Mouse (Mus musculus) embryonic facial prominence, embryonic 14.5 days (tissue): ENCODE results near the gene Usf3. TPM values are rescaled to one million over a fixed set of nuclear protein-coding genes. Genes with fewer than 3 reads are reported as not detected.

Experiments
- ATAC-seq: fragments of 200-750 bp; cut with Nextera tagmentation; 2 replicates; pipeline ENCODE4 v1.8.0; 2017; ENCODE audit warnings: low read depth, moderate number of reproducible peaks, moderate TSS enrichment
- DNase-seq: peaks from one replicate; pipeline ENCODE4 v3.0.0-alpha.2; 2015; ENCODE audit warnings: low spot score
- H3K27ac ChIP-seq: fragments of 300-500 bp; sonication (generic); replicated peaks from 2 replicates; pipeline ENCODE4 v1.5.1; 2014; ENCODE audit warnings: low read depth, mild to moderate bottlenecking, low read length, moderate library complexity
- H3K27me3 ChIP-seq: fragments of 300-500 bp; sonication (generic); replicated peaks from 2 replicates; pipeline ENCODE4 v1.6.1; 2014; ENCODE audit warnings: low read length; ENCODE audit not compliant: control insufficient read depth, insufficient read depth
- H3K36me3 ChIP-seq: fragments of 300-500 bp; sonication (generic); 2 replicates; pipeline ENCODE4 v1.6.1; 2014; ENCODE audit warnings: low read length, mixed read lengths; ENCODE audit not compliant: control insufficient read depth, insufficient read depth
- H3K4me1 ChIP-seq: fragments of 300-500 bp; sonication (generic); 2 replicates; pipeline ENCODE4 v1.6.1; 2014; ENCODE audit warnings: antibody characterized with exemption, low read length; ENCODE audit not compliant: control insufficient read depth, insufficient read depth
- H3K4me2 ChIP-seq: fragments of 300-500 bp; sonication (generic); 2 replicates; pipeline ENCODE4 v1.6.1; 2014; ENCODE audit warnings: low read depth, mild to moderate bottlenecking, low read length, moderate library complexity, mixed read lengths
- H3K4me3 ChIP-seq: fragments of 300-500 bp; sonication (generic); 2 replicates; pipeline ENCODE4 v1.5.1; 2014; ENCODE audit warnings: low read depth, mild to moderate bottlenecking, low read length
- H3K9ac ChIP-seq: fragments of 300-500 bp; sonication (generic); 2 replicates; pipeline ENCODE4 v1.6.1; 2014; ENCODE audit warnings: low read depth, mild to moderate bottlenecking, low read length, moderate library complexity, mixed read lengths
- H3K9me3 ChIP-seq: fragments of 300-500 bp; sonication (generic); 2 replicates; pipeline ENCODE4 v1.6.1; 2016; ENCODE audit warnings: low read length; ENCODE audit not compliant: control insufficient read depth
- WGBS: fragments of 180-500 bp; shearing (Covaris S2); extraction: QIAGEN DNeasy Blood & Tissue Kit; methylation state at CpG from one replicate; pipeline ENCODE4 v1.1.7; 2014; 5-methylcytosine and 5-hydroxymethylcytosine counted together
- polyA plus RNA-seq: library from polyadenylated mRNA; unstranded; fragments of >200 nt; fragmentation: Nextera tagmentation; extraction: Ambion mirVana; gene quantifications from 2 replicates; pipeline ENCODE4 v1.2.1, GENCODE M21; 2014

The Usf3 gene
- polyA plus RNA-seq, 1 experiment from 2014 or later: 5.5 TPM

DNA sequence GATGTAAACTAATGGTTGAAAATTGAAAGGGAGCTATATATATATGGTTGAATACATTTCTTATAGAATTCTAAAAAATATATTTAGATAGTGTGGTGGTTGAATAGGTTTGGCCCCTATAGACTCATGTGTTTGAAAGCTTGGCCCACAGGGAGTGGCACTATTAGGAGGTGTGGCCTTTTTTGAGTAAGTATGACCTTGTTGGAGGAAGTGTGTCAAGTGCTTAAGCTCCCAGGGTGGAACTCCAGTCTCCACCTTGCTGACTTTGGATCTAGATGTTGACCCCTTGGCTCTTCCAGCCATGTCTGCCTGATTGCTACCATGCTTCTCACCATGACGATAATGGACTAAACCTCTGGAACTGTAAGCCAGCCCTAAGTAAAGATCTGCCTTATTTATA is 9.6 kb downstream of the Usf3 start:
- DNase-seq: no peak
- H3K4me2 ChIP-seq: no peak overlapping the region
- no peaks in the 10 kb centered on the region for H3K9me3 ChIP-seq
- peaks cover 3% of the 10 kb centered on the region; the same call in 1 of the 2 replicates for H3K4me1 ChIP-seq
- no peak overlapping the region for H3K4me3 ChIP-seq
- no peak for ATAC-seq
- 85% methylated on average over 1 of the region's 1 CpGs for WGBS
- no peaks in the 10 kb centered on the region for H3K27me3 ChIP-seq
- H3K9ac ChIP-seq: no peak overlapping the region
- H3K36me3 ChIP-seq: no peaks in the 10 kb centered on the region
- no peak overlapping the region for H3K27ac ChIP-seq

DNA sequence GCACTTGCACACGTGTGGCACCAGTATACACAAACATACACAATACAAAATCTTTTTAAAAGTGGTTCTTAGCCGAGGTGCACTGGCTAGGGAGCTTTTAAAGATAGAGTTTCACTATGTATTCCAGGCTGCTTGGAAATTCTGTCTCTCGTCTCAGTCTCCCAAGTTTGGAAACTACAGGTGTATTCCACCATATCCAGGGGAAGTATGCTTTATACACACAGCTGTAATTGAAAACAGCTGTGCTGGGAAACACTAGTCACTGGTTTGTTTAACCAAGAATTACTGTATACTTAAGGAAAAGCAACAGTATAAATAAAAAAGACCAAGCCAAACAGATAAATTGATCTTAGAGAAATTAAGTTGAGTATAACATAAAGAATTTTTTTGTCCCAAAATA is 11.7 kb downstream of the Usf3 start:
- WGBS: 45% methylated on average over 3 of the region's 3 CpGs
- peak; percentile 65 for DNase-seq
- Histone ChIP-seq H3K27ac (no peak overlapping the region), H3K9me3 (peaks cover 4% of the 10 kb centered on the region; the same call in 1 of the 2 replicates), H3K9ac (no peak overlapping the region), H3K4me3 (no peak overlapping the region), H3K36me3 (no peaks in the 10 kb centered on the region), H3K27me3 (no peaks in the 10 kb centered on the region), H3K4me1 (peaks cover 3% of the 10 kb centered on the region; the same call in 1 of the 2 replicates), H3K4me2 (no peak overlapping the region)
- ATAC-seq: no peak

DNA sequence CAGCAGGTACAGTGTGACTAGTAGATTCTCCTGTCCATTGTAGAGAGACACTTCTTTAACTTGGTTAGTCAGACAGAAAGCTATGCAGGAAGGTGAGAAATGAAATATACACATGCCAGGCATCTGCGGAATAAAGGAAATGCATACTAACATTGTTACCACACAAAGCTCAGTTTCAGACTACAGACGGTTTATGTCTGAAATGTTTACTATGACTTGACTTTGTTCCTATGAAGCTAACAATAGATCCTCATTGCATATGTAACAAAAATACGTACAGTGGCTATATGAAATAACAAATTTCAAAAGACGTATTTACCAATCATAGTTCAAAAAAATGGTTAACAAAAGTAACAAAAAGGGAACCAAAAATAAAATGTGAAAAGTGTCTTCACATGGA is 14.1 kb downstream of the Usf3 start:
- Histone ChIP-seq H3K9me3 (peaks cover 4% of the 10 kb centered on the region; the same call in 1 of the 2 replicates), H3K4me1 (peaks cover 3% of the 10 kb centered on the region; the same call in 1 of the 2 replicates), H3K27ac (no peak overlapping the region), H3K9ac (no peak overlapping the region), H3K27me3 (no peaks in the 10 kb centered on the region), H3K4me3 (no peak overlapping the region), H3K4me2 (no peak overlapping the region), H3K36me3 (0 out of 2 replicates have a peak, but pooled peaks cover 3% of the 10 kb centered on the region)
- 92% methylated on average over 4 of the region's 4 CpGs for WGBS
- no peak for ATAC-seq
- no peak for DNase-seq

DNA sequence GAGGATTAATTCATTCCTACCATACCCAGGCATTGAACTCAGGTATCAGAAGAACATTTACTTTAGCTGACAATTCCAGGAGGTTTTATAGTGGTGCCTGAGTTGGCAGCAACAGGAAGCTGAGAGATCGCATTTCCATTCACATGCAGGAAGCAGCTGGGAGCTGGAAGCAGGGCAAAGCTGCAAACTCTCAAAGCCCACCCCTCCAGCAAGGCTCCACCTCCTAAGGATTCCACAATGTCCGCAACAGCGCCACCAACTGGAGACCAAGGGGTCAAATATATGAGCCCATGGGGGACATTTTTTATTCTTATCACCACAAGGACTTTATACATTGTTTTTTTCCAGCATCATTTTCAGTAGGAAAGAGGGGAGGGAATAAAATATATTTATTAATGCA is 15.7 kb downstream of the Usf3 start:
- DNase-seq: no peak
- H3K9me3 ChIP-seq: peaks cover 4% of the 10 kb centered on the region; the same call in 1 of the 2 replicates
- WGBS: 85% methylated on average over 3 of the region's 3 CpGs
- peaks cover 3% of the 10 kb centered on the region; the same call in 1 of the 2 replicates for H3K4me1 ChIP-seq
- no peak overlapping the region for H3K9ac ChIP-seq
- H3K27me3 ChIP-seq: no peaks in the 10 kb centered on the region
- H3K36me3 ChIP-seq: 0 out of 2 replicates have a peak, but pooled peaks cover 3% of the 10 kb centered on the region
- no peak for ATAC-seq
- H3K27ac ChIP-seq: no peak overlapping the region
- no peak overlapping the region for H3K4me2 ChIP-seq
- H3K4me3 ChIP-seq: no peak overlapping the region

DNA sequence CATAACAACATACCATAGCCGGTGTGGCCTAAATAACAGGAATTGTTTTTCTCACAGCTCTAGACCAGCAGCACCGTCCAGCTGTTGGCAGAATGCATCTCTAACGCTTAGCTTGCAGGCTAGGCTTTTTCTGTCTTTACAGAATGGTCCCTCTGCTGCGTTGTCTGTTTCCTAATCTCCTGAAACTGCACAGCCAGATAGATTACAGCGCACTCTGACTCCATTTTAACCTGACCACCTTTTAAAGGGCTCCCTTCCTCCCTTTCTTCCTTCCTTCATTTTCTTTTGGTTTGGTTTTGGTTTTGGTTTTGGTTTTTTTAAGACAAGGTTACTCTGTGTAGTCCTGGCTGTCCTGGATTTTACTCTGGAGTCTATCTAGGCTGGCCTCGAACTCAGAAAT is 17.0 kb downstream of the Usf3 start:
- H3K36me3 ChIP-seq: 0 out of 2 replicates have a peak, but pooled peaks cover 3% of the 10 kb centered on the region
- no peak overlapping the region for H3K4me2 ChIP-seq
- no peak overlapping the region for H3K9ac ChIP-seq
- WGBS: 85% methylated on average over 6 of the region's 6 CpGs
- no peak overlapping the region for H3K27ac ChIP-seq
- ATAC-seq (no peak), DNase-seq (no peak)
- H3K9me3 ChIP-seq: peaks cover 4% of the 10 kb centered on the region; the same call in 1 of the 2 replicates
- no peak overlapping the region for H3K4me3 ChIP-seq
- H3K27me3 ChIP-seq: no peaks in the 10 kb centered on the region
- 0 out of 2 replicates have a peak, but pooled peaks cover 3% of the 10 kb centered on the region for H3K4me1 ChIP-seq

DNA sequence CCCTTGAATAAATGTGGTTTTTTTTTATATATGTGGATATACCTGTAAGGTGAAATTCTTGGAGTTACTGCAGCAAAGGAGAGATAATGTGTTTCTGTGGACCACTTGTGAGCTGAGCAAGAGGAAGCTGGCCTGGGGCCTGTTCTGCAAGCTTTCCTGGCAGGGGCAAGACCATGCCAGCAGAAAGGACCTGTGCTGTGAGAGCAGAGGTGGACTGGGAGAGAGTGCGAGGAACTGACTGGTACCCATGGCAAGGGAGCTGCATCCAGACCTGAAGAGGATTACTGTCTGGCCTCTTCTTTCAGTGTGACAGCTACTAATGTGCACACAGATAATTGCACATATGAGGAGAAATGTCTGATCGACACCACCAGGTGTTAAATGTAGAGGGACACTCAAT is 17.9 kb downstream of the Usf3 start:
- 82% methylated on average over 2 of the region's 2 CpGs for WGBS
- no peak overlapping the region for H3K4me2 ChIP-seq
- H3K4me3 ChIP-seq: no peak overlapping the region
- H3K9me3 ChIP-seq: peaks cover 4% of the 10 kb centered on the region; the same call in 1 of the 2 replicates
- no peak for ATAC-seq
- 0 out of 2 replicates have a peak, but pooled peaks cover 3% of the 10 kb centered on the region for H3K36me3 ChIP-seq
- H3K27ac ChIP-seq: no peak overlapping the region
- no peak overlapping the region for H3K9ac ChIP-seq
- no peak for DNase-seq
- H3K4me1 ChIP-seq: no peaks in the 10 kb centered on the region
- H3K27me3 ChIP-seq: no peaks in the 10 kb centered on the region

DNA sequence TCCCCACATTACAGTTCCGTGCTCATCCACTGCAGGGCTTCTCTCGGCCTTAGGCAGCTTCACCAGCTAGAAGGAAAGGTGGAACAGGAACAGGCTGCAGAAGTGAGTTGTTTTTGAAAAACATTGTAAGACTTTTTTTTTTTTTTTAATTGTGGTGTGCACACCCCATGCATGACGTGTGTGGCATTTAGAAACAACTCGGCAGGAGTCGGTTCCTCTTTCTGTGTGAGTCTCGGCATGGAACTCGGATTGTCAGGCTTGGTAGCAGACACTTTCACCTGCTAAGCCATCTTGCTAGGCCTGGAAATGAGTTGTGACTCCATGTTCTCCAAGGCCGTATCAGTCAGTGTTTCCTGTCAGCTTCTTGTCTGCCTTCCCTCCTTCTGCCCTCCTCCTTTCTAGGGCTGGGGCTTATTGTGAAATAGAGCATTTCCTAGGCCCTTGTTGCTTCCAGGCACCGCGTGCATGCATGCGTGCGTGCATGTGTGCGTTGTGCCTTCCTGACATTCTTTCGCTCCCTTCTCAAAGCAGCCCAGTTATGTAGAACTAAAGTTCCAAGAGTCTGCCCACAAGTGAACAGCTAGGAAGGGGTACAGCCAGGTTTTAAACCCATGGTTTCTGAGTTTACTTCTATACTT is 26.1 kb downstream of the Usf3 start:
- H3K27me3 ChIP-seq: no peaks in the 10 kb centered on the region
- no peak overlapping the region for H3K4me2 ChIP-seq
- H3K4me1 ChIP-seq: no peaks in the 10 kb centered on the region
- ATAC-seq (no peak), DNase-seq (no peak)
- H3K9ac ChIP-seq: no peak overlapping the region
- 91% methylated on average over 14 of the region's 14 CpGs for WGBS
- peaks cover 30% of the 10 kb centered on the region for H3K36me3 ChIP-seq
- no peak overlapping the region for H3K4me3 ChIP-seq
- H3K9me3 ChIP-seq: no peaks in the 10 kb centered on the region
- H3K27ac ChIP-seq: no peak overlapping the region

DNA sequence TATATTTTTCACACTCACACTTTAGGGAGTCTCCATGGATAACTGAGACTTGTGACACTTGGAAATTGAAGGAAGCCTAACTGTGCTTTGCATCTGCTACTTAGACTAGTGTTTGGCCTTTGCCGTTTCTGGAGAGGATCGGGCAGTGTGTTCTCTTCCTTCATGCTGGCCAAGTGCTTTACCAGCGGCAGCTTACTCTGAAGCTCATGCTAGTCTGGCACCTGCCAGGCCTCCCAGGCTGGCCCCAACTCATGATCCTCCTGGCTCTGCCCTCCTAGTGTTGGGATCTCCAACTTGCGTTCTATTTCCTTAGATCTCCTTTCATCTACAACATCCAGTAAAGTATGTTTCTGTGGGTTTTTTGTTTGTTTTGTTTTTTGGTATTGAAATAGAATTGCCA is 27.1 kb downstream of the Usf3 start:
- 89% methylated on average over 4 of the region's 4 CpGs for WGBS
- Histone ChIP-seq H3K4me1 (no peaks in the 10 kb centered on the region), H3K4me3 (no peak overlapping the region), H3K27me3 (no peaks in the 10 kb centered on the region), H3K9ac (no peak overlapping the region), H3K27ac (no peak overlapping the region), H3K36me3 (peaks cover 35% of the 10 kb centered on the region), H3K4me2 (no peak overlapping the region), H3K9me3 (no peaks in the 10 kb centered on the region)
- ATAC-seq (no peak), DNase-seq (no peak)

DNA sequence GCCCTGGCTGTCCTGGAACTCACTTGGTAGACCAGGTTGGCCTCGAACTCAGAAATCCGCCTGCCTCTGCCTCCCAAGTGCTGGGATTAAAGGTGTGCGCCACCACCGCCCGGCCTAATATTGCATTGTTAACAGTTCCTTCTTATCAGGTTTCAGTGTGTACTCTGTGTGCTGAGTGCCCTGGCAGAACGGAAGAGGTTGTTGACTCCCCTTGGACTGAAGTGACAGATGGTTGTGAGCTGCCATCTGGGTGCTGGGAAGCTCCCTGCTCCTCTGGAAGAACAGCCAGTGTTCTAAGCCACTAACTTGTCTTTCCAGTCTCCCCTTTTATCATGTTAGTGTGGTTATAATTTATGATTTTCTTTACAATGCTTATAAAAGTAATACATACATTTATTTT is 31.3 kb downstream of the Usf3 start:
- H3K9ac ChIP-seq: no peak overlapping the region
- no peak overlapping the region for H3K4me3 ChIP-seq
- 88% methylated on average over 6 of the region's 6 CpGs for WGBS
- no peaks in the 10 kb centered on the region for H3K27me3 ChIP-seq
- no peak overlapping the region for H3K4me2 ChIP-seq
- H3K36me3 ChIP-seq: peaks cover 68% of the 10 kb centered on the region
- no peaks in the 10 kb centered on the region for H3K9me3 ChIP-seq
- H3K4me1 ChIP-seq: no peaks in the 10 kb centered on the region
- ATAC-seq: peak; percentile 47; the same call in 1 of the 2 replicates
- H3K27ac ChIP-seq: no peak overlapping the region
- DNase-seq: no peak
